Mouse (Mus musculus): Measurements from ENCODE around the gene Ube2f. TPM values are rescaled to one million over a fixed set of nuclear protein-coding genes. Genes with fewer than 3 reads are reported as not detected.

The Ube2f gene
- polyA plus RNA-seq, 1 experiment from 2014 or later = 84.5 TPM

DNA sequence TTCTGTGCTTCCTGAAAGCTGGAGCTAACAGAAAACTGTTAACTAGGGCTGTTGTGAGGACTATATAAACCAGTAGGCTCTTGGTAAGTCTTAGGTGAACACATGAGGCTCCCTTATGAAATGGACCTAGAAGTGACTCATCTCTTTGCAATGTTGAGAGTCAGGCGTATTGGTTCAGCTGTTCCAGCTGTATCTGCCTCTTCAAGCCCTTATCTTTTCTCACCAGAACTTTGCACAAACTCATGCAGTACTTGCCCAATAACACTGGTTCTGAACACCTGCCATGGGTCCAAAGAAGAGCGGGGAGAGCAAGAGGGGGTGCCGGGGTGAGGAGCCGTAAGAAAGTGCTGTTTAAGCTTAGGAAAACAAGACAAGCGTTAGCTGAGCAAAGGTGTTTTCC, 1.9 kb upstream of the Ube2f start:
- H3K27me3 ChIP-seq (ENCODE audit: low read depth, poor library complexity, severe bottlenecking) = no peaks in the 10 kb centered on the region
- no peak for DNase-seq (ENCODE audit: low spot score)
- 96% methylated on average over 5 of the region's 5 CpGs for WGBS
- no peak overlapping the region for H3K4me3 ChIP-seq
- H3K27ac ChIP-seq = no peak overlapping the region
- peaks cover 23% of the 10 kb centered on the region for H3K4me1 ChIP-seq
- H3K9me3 ChIP-seq (replicated peaks) = no peaks in the 10 kb centered on the region
- H3K36me3 ChIP-seq = no peaks in the 10 kb centered on the region

DNA sequence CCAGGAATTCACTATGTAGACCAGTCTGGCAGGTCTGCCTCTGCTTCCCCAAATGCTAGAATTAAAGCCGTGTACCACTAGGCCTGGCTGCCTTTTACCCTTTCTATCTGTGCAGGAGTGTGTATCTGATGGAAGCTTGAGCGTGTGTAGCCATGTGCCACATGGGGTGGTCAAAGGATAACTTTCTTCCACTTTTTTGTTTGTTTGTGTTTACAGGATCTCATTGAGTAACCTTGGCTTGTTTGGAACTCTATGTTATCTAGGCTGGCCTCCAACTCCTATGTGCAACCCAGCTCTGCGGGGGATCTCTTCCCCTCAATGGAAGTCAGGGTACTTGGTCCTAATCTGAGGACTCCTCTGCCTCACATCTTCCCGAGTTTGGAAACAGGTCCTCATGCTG, 1.1 kb upstream of the Ube2f start:
- 45% methylated on average over 4 of the region's 4 CpGs for whole genome bisulfite sequencing
- Histone ChIP-seq H3K9me3 (replicated peaks) (no peaks in the 10 kb centered on the region), H3K36me3 (no peaks in the 10 kb centered on the region), H3K4me3 (peak overlapping the region; percentile 89), H3K27me3 (ENCODE audit: low read depth, poor library complexity, severe bottlenecking) (no peaks in the 10 kb centered on the region), H3K4me1 (peaks cover 23% of the 10 kb centered on the region), H3K27ac (peak overlapping the region; percentile 86)
- DNase-seq (ENCODE audit: low spot score) = no peak

- H3K27ac ChIP-seq = peak overlapping the region; percentile 92
- H3K4me1 ChIP-seq = peaks cover 23% of the 10 kb centered on the region
- H3K27me3 ChIP-seq (ENCODE audit: low read depth, poor library complexity, severe bottlenecking) = no peaks in the 10 kb centered on the region
- peak overlapping the region; percentile 89 for H3K4me3 ChIP-seq
- DNase-seq (ENCODE audit: low spot score) = peak; percentile 46
- H3K36me3 ChIP-seq = peaks cover 9% of the 10 kb centered on the region
- WGBS = 1% methylated on average over 69 of the region's 70 CpGs
- H3K9me3 ChIP-seq (replicated peaks) = no peaks in the 10 kb centered on the region
Measured at GRCm38 (mm10) chr1:91250415-91251147, 477 bp downstream of the Ube2f start.

DNA sequence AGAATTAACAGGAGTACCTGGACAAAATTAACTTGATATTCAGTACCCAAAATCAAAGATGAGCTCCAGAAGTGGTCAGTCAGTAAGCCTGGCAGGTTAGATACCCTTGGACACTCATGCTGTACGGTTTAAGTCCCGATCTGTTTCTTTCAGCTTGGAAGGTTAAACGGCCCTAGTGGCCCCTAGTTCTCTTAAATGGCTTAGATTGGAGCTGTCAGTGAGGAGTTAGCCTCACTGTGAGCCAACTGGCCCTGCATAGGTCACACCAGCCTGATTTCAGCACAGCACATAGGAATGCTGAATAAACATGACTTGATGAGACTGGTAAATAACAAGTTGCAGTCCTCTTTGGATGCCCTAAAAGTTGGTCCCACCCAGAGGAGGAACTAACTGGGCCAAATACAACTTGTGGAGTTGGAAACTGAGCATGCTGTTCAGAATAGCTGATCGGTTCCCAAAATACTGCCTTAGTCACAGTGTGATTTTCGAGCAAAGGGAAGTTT, 1.1 kb downstream of the Ube2f start:
- peak overlapping the region; percentile 92; the same call in 1 of the 2 replicates for H3K27ac ChIP-seq

GRCm38 (mm10) chr1:91251927-91252326, 1.8 kb downstream of the Ube2f start:
- WGBS = 67% methylated on average over 8 of the region's 8 CpGs
- H3K27me3 ChIP-seq (ENCODE audit: low read depth, poor library complexity, severe bottlenecking) = no peaks in the 10 kb centered on the region
- H3K4me1 ChIP-seq = peaks cover 23% of the 10 kb centered on the region
- no peak for DNase-seq (ENCODE audit: low spot score)
- peak overlapping the region; percentile 89 for H3K4me3 ChIP-seq
- no peak overlapping the region for H3K27ac ChIP-seq
- peaks cover 17% of the 10 kb centered on the region for H3K36me3 ChIP-seq
- no peaks in the 10 kb centered on the region for H3K9me3 ChIP-seq (replicated peaks)

More for the DNA sequence above, 1.1 kb downstream of the Ube2f start:
- DNase-seq (ENCODE audit: low spot score) = no peak
- H3K4me1 ChIP-seq = peaks cover 23% of the 10 kb centered on the region
- no peaks in the 10 kb centered on the region for H3K9me3 ChIP-seq (replicated peaks)
- H3K36me3 ChIP-seq = peaks cover 11% of the 10 kb centered on the region
- H3K4me3 ChIP-seq = peak overlapping the region; percentile 89
- 60% methylated on average over 5 of the region's 5 CpGs for WGBS
- no peaks in the 10 kb centered on the region for H3K27me3 ChIP-seq (ENCODE audit: low read depth, poor library complexity, severe bottlenecking)

GRCm38 (mm10) chr1:91257918-91258317, 7.8 kb downstream of the Ube2f start:
- Histone ChIP-seq H3K4me1 (no peaks in the 10 kb centered on the region), H3K9me3 (replicated peaks) (no peaks in the 10 kb centered on the region), H3K36me3 (peaks cover 24% of the 10 kb centered on the region), H3K4me3 (no peak overlapping the region), H3K27me3 (ENCODE audit: low read depth, poor library complexity, severe bottlenecking) (no peaks in the 10 kb centered on the region), H3K27ac (no peak overlapping the region)
- no peak for DNase-seq (ENCODE audit: low spot score)

- WGBS = 89% methylated on average over 5 of the region's 5 CpGs
- Histone ChIP-seq H3K4me1 (no peaks in the 10 kb centered on the region), H3K4me3 (no peak overlapping the region), H3K36me3 (peaks cover 19% of the 10 kb centered on the region; the same call in 1 of the 2 replicates), H3K9me3 (replicated peaks) (no peaks in the 10 kb centered on the region), H3K27ac (no peak overlapping the region), H3K27me3 (ENCODE audit: low read depth, poor library complexity, severe bottlenecking) (no peaks in the 10 kb centered on the region)
- no peak for DNase-seq (ENCODE audit: low spot score)
Measured at GRCm38 (mm10) chr1:91259794-91260193, 9.7 kb downstream of the Ube2f start.

DNA sequence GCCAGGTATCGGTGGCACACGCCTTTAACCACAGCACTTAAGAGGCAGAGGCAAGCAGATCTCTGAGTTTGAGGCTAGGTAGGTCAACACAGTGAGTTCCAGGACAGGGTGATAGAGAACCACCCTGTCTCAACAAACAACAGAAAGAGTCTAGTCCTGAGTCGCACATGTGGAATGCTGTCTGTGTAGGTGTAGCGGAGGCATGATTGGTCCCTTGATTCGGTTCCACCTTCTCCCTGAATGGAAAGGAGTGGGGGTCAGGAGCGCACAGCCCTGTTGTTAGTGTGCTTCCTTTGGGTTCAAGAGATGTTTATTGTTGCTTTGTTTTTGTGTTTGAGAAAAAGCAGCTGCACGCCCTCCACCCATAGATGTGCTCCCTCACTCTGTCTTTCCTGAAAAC, 12.4 kb downstream of the Ube2f start:
- Histone ChIP-seq H3K27me3 (ENCODE audit: low read depth, poor library complexity, severe bottlenecking) (no peaks in the 10 kb centered on the region), H3K36me3 (peaks cover 31% of the 10 kb centered on the region), H3K9me3 (replicated peaks) (no peaks in the 10 kb centered on the region), H3K27ac (no peak overlapping the region), H3K4me3 (no peak overlapping the region), H3K4me1 (no peaks in the 10 kb centered on the region)
- no peak for DNase-seq (ENCODE audit: low spot score)
- WGBS = 93% methylated on average over 7 of the region's 7 CpGs

- H3K27ac ChIP-seq = no peak overlapping the region
- H3K36me3 ChIP-seq = peaks cover 45% of the 10 kb centered on the region
- no peak overlapping the region for H3K4me3 ChIP-seq
- no peaks in the 10 kb centered on the region for H3K27me3 ChIP-seq (ENCODE audit: low read depth, poor library complexity, severe bottlenecking)
- DNase-seq (ENCODE audit: low spot score) = peak; percentile 22
- no peaks in the 10 kb centered on the region for H3K9me3 ChIP-seq (replicated peaks)
- H3K4me1 ChIP-seq = no peaks in the 10 kb centered on the region
- WGBS = 84% methylated on average over 2 of the region's 2 CpGs
Measured at GRCm38 (mm10) chr1:91272260-91272659, 22.2 kb downstream of the Ube2f start.

- no peak for DNase-seq (ENCODE audit: low spot score)
- no peak overlapping the region for H3K4me3 ChIP-seq
- no peaks in the 10 kb centered on the region for H3K27me3 ChIP-seq (ENCODE audit: low read depth, poor library complexity, severe bottlenecking)
- no peaks in the 10 kb centered on the region for H3K4me1 ChIP-seq
- no peak overlapping the region for H3K27ac ChIP-seq
- 96% methylated on average over 4 of the region's 4 CpGs for WGBS
- H3K36me3 ChIP-seq = peaks cover 73% of the 10 kb centered on the region
- H3K9me3 ChIP-seq (replicated peaks) = no peaks in the 10 kb centered on the region
Measured at GRCm38 (mm10) chr1:91276581-91276980, 26.5 kb downstream of the Ube2f start.

GRCm38 (mm10) chr1:91277480-91277879, 27.4 kb downstream of the Ube2f start:
- Histone ChIP-seq H3K27me3 (ENCODE audit: low read depth, poor library complexity, severe bottlenecking) (no peaks in the 10 kb centered on the region), H3K36me3 (peaks cover 77% of the 10 kb centered on the region), H3K4me1 (no peaks in the 10 kb centered on the region), H3K27ac (no peak overlapping the region), H3K9me3 (replicated peaks) (no peaks in the 10 kb centered on the region), H3K4me3 (no peak overlapping the region)
- DNase-seq (ENCODE audit: low spot score) = peak; percentile 8
- 90% methylated on average over 2 of the region's 2 CpGs for WGBS

DNA sequence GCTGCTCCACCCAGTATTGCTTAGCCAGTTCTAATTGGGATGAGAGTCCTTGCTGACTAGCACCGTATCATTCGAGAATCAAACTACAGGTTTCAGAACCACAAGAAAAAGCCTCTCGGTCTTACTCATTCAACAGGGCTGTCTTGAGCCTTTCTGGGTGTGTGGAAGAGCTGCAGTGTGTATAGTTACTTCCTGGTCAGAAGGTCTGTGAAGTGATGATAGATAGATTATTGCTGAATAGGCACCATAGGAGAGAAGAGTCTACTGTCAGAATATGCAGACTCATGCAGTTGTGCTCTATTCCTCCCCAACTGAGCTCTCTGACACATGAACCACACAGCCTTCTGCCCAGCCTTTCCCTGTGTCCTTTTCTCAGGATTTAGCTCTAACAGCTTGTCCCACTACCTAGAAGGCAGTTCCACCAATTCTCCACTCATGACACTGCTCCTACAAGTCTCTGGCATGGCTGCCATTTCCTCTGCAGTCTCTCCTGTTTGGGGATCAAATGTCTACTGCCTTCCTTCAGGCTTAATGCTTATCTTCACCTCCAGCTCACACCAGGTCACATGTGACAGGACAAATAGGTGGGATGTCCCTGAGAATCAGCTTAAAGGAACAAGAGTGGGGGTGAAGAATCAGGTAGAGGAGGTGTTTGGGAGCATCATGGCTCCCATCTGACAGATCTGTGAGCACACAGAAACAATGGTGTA, 28.5 kb downstream of the Ube2f start:
- Histone ChIP-seq H3K36me3 (peaks cover 79% of the 10 kb centered on the region), H3K4me3 (no peak overlapping the region), H3K9me3 (replicated peaks) (no peaks in the 10 kb centered on the region), H3K27me3 (ENCODE audit: low read depth, poor library complexity, severe bottlenecking) (no peaks in the 10 kb centered on the region), H3K4me1 (no peaks in the 10 kb centered on the region), H3K27ac (no peak overlapping the region)
- 94% methylated on average over 3 of the region's 3 CpGs for WGBS
- no peak for DNase-seq (ENCODE audit: low spot score)

DNA sequence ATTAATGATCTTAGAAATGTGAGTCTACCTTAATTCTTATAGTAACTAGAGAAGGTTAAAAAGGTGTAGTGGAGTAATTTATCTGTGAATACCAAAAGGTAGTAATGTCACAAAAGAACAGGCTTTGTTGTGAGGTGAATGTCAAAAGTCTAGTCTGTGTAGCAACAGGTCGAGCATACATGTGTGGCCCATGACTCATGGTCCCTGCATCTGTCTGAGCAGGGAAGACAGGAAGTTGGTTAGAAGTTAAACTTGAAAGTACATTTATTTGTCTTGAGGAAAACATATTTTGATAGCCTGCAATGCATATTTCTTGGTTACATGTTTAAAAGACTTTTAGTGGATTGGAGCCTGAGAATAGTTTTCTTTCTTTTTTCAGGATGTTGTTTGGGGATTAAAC, 29.0 kb downstream of the Ube2f start:
- no peaks in the 10 kb centered on the region for H3K9me3 ChIP-seq (replicated peaks)
- no peak for DNase-seq (ENCODE audit: low spot score)
- H3K27me3 ChIP-seq (ENCODE audit: low read depth, poor library complexity, severe bottlenecking) = no peaks in the 10 kb centered on the region
- WGBS = 84% methylated on average over 1 of the region's 1 CpGs
- peaks cover 82% of the 10 kb centered on the region for H3K36me3 ChIP-seq
- no peaks in the 10 kb centered on the region for H3K4me1 ChIP-seq
- H3K27ac ChIP-seq = no peak overlapping the region
- H3K4me3 ChIP-seq = no peak overlapping the region
